Mouse (Mus musculus): ENCODE results near the gene Tac2.
"Not testable (repeated sequence)": the region's sequence is repeated elsewhere in the genome, so short reads cannot be mapped to it uniquely, and the experiment has no call there.

Gene Tac2

GRCm38 (mm10) chr10:127755770-127756468 is 31.6 kb downstream of the Tac2 start:
- peak in 1 of 2 experiments; percentile 4 for DNase-seq (ENCODE audit: low spot score in 2 of 2)

DNA sequence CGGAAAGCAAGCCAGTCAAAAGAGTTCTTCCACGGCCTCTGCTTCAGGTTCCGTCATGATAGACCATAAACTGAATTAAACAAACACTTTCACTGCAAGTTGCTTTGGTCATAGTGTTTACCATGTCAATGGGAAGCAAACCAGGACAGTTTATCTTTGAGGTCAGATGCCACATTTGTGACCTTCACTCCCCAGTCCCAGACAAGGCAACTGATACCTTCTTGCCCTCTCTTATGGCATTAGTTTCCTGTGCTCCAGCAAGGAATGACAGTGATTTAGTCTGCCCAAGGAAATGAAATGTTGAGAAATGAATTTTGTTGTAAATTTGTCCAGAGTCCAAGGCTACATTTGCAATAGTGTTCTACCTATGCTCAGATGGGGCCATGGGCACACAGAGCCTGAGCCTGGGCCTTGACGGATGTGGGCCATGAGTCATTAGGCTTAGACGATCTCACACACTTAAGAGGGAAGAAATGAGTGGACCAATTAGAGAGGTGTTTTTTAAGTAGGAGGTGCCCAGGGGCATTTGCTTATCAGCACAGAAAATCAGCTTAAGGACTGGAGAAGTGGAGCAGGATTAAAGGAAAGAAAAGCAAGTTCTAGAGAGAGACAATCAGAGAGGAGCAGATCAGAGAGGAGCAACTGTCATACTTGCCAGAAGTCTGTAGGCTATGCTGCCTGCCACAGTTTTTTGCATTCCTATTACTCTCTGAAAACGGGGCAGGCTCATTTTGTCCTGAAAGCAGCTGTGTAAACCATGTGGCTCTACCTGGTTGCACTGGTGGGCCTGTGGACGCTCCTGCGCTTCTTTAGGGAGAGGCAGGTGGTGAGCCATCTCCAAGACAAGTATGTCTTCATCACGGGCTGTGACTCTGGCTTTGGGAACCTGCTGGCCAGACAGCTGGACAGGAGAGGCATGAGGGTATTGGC is 35.2 kb downstream of the Tac2 start, which contains the start of the genes Rdh1 and Rdh16f1:
TSS of gene Rdh1 (plus strand) at position 541 of the 930 bp plus-strand sequence.
TSS of gene Rdh16f1 (plus strand) at position 607 of the 930 bp plus-strand sequence.
- no peak for DNase-seq (ENCODE audit: low spot score in 2 of 2)

DNA sequence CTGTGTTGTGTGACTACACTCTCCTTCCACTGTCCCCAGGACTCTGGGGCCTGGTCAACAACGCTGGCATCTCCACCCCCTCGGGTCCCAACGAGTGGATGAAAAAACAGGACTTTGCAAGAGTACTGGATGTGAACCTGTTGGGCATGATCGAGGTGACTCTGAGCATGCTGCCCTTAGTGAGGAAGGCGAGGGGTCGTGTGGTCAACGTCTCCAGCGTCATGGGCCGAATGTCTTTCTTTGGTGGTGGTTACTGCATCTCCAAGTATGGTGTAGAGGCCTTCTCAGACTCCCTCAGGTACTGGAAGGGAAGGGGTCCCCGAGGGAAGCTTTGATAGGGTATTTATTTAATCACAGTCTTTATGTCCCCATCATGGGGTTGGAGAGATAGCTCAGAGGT is 38.6 kb downstream of the Tac2 start:
- not testable (repeated sequence) for DNase-seq (ENCODE audit: low spot score in 2 of 2)

DNA sequence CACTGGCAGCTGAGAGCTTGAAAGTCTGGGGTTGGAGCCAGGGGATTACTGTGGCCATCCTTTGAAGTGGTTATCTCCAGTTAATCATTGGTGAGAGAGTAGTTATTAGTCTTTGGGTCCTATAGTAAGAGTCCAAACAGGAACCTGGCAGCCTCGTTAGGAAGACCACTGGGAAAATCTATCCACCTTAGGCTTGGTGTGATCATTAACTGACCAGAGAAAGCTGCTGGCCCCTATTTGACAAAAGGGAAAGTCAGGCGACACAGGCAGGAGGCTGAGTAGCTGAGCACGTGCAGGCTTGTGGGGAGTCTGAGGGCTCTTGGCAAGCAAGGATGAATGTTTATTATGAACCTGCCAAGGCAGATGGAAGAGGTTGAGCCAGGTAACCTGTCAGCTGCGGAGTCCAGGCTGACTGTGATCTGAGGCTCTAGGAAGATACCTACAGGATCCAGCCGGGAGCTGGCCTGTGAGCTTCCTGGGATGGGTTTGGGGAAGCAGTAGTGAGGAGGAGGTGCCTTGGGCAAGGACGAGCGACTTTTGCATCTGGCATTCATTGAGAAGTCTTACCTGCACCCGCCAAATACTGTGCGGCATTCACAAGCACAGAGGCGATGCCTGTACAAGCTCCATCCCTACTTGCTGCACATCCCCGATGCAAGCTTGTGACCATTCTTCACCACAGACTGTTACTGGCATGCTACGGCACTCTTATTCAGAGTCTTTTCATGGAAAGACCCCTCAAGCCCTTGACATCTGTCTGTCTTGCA is 39.8 kb downstream of the Tac2 start:
- no peak for DNase-seq (ENCODE audit: low spot score in 2 of 2)

DNA sequence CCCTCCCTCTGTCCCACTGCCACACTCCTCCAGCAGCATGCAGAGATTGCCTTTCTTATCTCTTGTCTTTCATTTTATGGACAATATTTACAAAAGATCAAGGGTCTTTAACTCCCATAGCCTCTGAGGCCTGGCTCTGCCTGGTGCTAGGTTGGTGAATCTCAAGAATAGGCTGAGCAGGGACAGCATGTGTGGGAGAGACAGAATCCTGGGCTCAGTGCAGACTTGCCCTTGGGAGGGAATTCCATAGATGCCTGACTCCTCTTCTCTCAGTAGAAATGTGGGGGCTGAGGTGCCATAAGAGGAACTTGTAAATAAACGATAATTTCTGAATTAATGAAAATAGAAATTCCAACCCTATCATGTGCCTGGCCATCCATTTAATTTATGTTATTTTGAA is 42.3 kb downstream of the Tac2 start:
- no peak for DNase-seq (ENCODE audit: low spot score in 2 of 2)

- no peak for DNase-seq (ENCODE audit: low spot score in 2 of 2)
Measured at GRCm38 (mm10) chr10:127776011-127776410, 51.7 kb downstream of the Tac2 start, which contains the start of gene Rdh9. TSS of gene Rdh9 (plus strand) at chr10:127776386.
